Mouse (Mus musculus): ENCODE measurements at regions not wholly inside any gene's neighbourhood (a gene's known extent, or its start where the extent isn't known, plus 50 kb on each side); places are given as distances from the start of the nearest gene placed in this dataset.

GRCm38 (mm10) chr1:121177136-121177907, 155.1 kb downstream of the Insig2 start:
- DNase-seq = no peak

DNA sequence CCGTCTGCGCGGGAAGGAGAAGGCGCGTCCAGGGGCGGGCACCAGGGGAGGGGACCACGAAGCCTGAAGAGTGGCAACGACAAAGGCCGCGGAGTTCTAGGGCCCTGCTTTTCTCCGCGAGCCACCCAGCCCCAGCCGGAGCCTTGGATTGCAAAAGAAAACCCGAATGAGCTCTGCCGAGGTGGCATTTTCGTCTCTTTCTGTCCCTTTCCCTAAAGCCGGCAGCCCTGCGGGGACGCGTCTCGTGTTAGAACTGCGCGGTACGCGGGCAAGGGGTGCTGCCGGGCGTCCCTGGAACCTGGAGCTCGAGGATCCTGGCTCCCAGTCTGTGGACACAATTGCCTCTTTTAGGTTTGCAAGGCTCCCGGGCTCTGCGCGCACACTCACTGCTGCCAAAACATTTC, 154.5 kb downstream of the Insig2 start:
- DNase-seq = no peak

DNA sequence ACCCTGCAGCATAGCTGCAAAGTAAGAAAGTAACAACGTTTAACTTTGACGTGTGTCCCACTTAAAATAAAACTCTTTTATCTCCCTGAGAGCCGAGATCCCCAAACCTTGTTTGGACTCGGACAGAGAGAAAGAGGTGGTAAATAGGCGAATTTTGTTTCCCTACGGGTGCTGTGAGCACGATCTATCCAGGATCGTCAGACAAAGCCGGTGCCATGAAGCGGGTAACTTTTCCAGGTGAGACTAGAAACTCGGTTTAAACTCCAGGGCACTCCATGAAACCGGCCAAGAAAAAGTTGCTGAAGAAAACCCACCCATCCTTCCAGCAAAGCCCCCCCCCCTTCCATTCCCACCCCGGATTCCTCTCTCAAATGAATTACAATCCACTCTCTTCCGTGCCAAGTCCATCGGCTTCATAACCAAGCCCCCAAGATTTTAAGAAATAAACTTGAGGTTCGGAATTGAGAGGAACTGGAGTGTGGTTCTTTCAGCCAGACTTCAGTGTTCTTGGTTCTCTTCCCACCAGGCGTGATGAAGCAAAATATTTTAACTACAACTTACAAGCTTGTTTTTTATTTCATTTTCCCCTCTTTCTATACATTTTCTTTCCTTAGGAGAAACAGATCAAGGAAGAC, 153.7 kb downstream of the Insig2 start:
- DNase-seq = no peak

DNA sequence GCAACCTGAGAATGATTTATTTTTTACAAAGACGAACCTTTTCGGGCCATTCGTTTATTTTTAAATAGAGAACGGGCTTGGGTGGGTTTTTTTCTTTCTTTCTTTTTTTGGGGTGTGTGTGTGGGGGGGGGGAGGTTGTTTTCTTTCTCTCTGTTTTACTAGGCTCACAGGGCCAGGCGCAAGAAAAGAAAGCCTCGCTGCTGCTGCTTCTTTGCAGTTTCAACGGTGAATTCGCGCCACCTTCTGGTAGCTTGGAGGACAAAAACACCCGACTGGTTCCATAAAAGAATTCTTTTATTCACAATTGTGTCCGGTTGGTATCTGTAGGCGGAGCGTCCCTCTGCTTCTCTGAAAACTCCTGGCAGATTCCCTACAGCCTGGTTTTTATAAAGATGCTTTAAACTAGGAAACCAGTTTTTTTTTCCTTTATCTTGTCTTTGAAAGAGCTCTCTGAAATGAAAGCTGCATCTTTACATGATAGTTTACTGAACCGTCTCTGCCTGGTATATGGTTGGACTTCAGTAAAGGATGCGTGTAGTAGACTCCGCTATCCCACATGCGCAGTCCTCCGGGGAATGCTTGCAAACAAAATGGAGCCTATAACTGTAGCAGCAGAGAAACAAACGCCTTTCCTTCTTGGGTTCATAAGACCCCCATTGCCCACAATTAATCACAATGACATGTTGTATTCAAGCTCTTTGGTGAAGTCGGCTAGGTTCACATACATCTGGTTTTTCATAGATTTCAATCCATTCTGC, 151.9 kb downstream of the Insig2 start:
- peak; percentile 76 to 80 for DNase-seq

DNA sequence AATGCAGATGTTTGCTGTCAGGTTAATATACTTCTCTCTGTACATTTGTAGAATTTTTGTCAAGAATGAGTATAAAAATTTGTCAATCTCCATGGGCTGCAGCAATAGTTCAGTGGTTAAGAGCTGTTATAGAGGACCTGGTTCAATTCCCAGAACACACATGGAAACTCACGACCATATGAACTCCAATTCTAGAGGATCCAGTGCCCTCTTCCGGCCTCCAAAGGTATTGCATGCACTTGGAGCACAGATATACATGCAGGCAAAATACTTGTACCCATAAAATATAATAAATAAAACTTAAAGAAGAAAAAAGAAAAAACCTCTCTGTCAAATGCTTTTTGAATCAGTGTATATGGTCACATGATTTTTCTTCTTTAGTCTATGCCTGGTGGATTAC, 143.5 kb downstream of the Insig2 start:
- DNase-seq = no peak

GRCm38 (mm10) chr1:121194800-121195199, 137.6 kb downstream of the Insig2 start:
- DNase-seq = no peak

- peak; percentile 7 to 13 for DNase-seq
These were observed 116.5 kb downstream of the Insig2 start for GRCm38 (mm10) chr1:121215843-121216242.

DNA sequence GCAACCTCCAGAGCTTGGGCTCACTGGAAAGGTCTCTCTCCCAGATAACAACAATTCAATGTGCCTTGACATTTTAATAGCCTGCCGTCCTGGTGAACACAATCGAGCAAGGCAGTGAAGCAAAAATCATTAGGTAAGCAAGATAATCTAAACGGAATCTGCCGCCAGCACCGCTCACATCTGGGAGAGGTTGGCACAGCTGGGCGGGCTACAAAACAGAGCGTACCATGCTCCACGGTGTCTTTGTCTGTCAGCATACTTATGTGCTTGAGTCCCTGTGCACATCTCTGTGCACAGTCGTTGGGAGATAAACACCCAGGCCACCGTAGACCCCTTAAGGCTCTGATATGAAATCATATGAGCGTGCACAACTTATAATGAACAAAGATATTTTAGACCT, 108.1 kb downstream of the Insig2 start:
- no peak for DNase-seq

DNA sequence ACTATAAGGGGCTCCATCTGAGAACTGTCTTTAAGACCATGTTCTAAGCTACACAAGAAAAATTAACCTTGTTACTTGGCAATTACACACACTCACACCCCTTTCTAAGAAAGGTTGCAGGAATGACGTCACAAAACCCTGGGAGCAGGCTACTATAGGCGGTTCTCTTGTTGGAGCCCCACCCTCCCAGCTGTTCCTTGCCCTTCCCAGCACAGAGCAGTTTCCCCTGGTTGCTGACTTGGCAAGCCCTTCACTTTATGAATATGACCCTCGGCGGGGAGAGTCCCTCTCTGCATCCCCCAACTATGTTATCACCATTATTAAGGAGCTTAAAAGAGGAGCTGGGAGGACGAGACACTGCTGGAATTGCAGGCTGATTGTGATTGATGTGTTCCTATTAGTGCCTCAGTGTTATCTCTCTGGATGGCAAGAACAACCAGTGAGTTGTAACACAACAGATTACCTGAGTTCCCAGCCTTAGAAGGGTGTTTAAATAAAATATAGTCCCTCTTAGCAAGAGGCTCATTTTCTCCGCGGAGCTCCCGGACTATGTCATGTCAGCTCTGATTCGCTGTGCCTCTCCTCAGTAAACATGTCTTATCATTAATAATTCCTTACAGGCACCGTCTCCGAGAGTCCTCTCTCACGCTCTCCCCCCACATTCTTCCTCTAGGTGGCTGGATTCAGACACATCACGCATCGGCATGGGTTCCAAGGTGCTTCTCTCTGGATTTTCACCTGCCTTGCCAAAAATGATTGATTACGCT, 105.7 kb downstream of the Insig2 start:
- no peak for DNase-seq

DNA sequence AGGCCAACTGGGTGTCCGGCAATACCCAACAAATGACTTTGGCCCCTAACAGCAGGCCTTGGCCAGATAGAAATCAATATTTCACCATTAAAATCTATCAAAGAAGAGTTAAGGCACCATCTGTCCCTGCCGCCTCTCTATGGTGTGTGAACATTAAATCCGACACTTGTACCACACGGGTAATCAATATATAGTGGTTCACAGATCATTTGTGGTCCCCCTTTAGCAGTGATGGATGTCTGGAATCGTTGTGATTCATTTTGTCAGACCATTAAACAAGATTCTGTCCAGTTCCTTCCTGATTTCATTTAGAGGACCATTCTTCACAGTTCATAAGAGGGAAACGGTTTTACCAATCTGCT, 105.2 kb downstream of the Insig2 start:
- DNase-seq = no peak

DNA sequence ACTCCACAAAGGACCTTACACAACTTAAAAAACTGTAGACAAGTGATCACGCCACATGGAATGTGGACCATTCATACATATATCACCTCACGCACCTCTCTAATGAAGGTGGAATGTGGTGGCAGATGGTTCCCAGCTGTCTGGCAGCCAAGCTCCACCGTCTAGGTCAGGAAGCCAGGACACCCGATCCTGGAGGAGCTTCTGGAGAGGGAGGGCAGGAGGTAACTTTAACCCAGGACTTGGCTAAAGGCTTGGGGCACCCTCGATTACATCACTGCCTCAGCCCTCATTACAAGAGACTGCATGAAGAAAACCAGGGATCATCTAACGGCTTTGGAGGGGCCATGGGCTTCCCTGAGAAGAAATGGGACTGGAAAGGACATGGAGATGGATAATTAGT, 88.8 kb downstream of the Insig2 start:
- no peak for DNase-seq

DNA sequence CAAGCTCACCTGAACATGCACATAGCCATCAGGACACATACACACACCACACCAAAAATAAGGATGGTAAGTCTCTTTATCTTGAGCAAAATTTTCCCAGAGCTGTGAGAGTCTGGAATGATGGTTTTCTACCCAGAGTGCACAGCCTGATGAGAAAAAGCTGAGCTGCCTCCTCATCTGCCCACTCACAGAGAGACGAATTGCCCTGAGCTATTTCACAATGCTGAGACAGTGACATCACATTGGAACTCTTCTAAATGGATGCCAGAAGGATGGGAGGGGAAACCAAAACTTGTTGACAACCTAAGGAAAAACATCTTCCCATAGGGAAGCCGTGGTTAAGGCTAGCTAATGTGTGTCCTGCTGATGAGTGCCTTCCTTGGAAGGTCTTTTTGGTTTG, 84.8 kb downstream of the Insig2 start:
- no peak for DNase-seq

- DNase-seq = no peak
These were observed 83.3 kb downstream of the Insig2 start for GRCm38 (mm10) chr1:121249081-121249480.

- DNase-seq = no peak
These were observed 81.7 kb downstream of the Insig2 start for GRCm38 (mm10) chr1:121250686-121251085.

- no peak for DNase-seq
These were observed 80.3 kb downstream of the Insig2 start for GRCm38 (mm10) chr1:121252056-121252455.

DNA sequence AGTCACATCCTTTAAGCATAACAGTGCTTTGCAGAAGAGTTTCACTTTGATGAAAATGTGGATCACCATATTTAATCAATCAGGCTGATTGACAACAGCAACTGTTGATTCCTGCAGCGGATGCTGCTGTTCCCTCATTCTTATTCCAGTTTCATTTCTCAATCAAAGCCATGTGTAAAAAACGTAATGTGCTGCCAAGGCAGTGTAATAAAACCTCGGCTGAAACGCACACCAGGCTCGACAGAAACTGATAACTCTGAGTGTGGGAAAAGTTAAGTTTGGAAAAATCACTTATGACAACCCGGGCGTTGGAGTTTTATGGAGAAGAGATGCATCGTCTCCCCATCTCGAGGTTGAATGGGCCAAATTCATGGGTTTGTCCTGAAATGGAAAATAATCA, 78.2 kb downstream of the Insig2 start:
- no peak for DNase-seq

All from cerebellum, adult 18-20 months (tissue).